Mouse (Mus musculus): ENCODE measurements at regions not wholly inside any gene's neighbourhood (a gene's known extent, or its start where the extent isn't known, plus 50 kb on each side); places are given as distances from the start of the nearest gene placed in this dataset.

DNA sequence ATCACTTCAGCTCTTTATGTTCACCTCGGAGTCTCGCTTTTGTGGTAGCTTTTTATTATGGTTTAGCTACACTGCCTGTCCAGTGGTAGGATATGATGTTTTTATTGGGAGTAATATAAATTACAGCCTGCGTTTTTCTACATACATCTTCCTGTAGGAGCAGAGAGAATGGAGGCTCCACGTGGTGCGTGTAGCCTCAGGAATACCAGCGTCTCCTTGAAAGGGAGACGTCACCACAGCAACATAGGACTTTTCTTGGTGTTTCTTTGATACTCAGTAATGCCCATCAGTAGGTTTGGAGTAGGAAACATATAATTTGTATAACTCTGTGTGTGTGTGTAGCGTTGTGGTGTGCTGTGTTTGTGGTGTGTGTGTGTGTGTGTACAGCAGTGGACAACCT is 150.7 kb downstream of the Ndufs4 start:
- DNase-seq, result no peak

DNA sequence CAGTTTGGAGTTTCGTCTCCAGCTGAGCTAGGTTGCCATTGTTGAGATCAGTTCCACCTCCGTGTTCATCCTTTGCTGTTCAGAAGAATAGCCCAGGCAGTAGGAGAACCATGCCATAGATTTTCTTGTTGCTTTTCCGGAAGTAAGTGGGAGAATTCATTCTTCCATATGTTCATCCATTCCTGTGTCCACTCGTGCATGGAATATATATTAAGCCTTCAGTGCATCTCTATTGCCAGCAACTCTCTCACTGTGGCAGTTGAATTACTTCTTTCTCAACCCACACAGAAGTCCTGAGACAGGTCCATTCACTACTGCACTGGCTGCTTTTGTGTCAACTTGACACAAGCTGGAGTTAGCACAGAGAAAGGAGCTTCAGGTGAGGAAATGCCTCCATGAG is 152.2 kb downstream of the Ndufs4 start:
- DNase-seq, result no peak

DNA sequence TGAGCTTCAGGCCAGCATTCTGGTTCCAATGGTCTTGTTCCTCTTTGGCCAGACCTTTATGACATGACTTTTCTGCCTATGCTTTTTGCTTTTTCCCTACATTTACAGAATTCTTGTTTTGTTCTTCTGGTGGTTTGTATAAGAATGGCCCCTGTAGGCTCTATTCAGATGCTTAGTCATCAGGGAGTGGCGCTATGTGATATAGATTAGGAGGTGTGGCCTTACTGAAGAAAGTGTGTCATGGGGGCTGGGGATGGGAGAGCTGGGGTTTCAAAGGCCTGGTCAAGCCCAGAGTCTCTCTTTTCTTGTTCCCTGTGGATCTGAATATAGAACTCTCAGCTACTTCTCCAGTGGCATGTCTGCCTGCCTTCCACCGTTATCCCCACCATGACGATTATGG is 155.9 kb downstream of the Ndufs4 start:
- DNase-seq, result no peak

DNA sequence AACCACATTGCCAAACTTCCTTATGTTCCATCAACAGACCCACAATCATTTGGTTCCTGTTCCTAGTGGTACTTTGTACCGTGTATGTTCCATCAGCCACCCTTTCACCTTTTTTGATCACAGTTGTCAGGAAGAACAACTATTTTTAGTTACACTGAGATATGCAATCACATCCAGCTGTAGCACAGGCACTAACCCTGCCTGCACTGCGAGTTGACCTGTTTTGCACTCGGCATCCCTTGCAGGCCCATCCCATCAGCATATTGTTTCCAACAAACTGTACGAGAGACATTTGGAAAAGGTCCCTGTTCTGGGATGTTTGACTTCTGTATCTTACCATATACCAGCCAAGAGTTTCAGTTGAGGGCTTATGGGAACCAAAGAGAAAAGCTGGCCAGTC is 157.5 kb downstream of the Ndufs4 start:
- DNase-seq, result no peak

DNA sequence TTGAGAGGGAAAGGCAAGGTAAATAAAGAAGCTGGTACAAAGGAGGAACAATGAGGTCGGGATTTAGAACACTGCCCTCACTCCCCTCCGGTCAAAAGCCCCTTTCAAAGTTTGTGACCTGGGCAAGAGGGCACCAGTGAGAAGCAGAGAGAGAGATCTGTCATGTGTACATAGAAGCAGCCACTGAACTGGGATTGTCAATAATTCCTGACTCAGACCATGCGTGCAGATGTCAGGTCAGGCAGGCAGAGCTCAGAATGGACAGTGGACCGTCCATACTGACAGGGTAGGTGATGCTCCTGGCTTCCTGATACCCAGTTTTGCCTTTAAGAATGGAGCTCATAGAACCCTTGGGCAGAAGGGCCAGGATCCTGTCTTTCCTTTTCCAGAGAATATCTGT is 161.0 kb downstream of the Ndufs4 start:
- no peak for DNase-seq

DNA sequence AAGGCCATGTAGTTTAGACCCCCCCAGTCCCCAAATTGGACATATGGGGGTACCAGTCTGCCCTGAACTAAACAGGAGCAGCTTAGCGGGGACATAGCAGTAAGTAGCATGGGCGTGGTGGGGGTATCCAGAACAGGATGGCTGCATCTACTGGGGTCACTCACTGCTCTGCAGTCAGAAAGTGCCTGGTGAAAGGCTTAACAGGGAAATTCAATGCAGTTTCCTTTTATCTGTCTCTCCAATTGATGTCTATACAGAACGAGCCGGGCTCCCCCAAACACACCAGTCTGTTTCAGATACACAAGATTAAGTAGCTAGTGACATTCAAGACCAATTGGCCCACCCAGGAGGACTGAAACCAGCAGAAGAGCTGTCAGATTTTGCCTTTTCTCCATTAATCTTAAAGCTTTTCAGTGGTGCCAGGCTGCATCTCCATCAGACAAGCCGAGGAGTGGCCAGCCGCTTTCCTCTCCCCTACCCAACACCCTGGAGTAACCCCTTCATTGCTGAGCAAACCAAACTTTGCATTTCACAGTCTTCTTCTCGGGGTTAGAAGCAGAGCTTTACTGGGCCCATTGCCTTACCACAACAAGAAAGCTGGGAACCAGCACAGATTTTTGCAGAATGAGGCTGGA is 161.7 kb downstream of the Ndufs4 start:
- DNase-seq, result no peak

DNA sequence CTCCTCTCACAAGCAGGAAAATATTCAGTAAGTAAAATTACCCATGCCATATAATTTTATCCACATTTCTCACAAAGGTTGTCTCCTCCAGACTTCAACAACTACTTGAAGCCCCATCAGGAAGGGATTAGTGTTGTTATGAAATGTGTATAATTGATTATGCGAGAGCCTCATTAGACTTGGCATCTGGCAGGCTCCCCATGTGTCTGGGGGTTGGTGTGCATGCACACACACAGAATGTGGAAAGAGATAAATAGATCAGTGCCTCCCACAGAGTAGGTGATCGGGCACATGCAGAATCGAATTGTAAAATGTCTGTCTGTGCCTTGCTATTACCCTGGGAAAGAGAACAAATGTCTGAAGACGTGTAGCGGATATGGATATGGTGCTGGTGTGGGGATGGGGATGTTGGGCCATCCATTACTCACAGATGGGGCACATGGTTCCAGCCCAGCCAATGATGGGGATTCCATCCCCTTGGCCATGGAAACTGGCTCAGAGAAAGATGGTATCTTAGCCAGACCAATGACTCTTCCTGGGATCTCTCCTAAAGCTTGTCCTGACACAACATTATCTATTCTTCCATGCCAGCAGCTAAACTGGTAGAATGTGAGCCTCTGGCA is 168.1 kb downstream of the Ndufs4 start:
- DNase-seq, result no peak

DNA sequence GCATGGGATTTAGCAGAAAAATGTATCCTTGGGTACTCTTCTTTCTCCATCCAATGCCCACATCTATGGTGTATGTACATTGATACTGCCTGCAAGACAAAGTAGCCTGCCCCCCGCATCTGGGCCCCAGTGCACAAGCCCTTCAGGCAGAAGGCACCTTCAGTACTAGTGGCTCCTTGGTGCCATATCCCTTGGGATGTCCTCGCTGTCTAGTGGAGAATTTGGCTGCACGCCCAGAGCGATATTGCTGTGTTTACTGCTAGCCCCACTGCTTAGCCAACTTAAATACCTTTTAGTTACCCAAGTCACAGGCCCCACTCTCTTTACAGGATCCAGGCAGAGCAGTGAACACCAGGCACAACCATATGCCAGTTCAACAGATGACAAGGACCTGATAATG is 173.0 kb downstream of the Ndufs4 start:
- peak; percentile 22 for DNase-seq

All from adrenal gland, postnatal 10 days (tissue).